Mouse (Mus musculus): ENCODE measurements around the gene Rnf40. TPM values are rescaled to one million over a fixed set of nuclear protein-coding genes. Genes with fewer than 3 reads are reported as not detected.

Rnf40 gene
- total and polyA plus RNA-seq, 2 experiments from 2014 or later = 33.6 to 36.2 TPM

GRCm38 (mm10) chr7:127613501-127613900 lies 24.9 kb downstream of the Rnf40 start:
- DNase-seq (ENCODE audit: low spot score) = no peak
- peaks cover 12% of the 10 kb centered on the region for H3K4me1 ChIP-seq (ENCODE audit: insufficient read depth, low read length)
- H3K9me3 ChIP-seq (ENCODE audit: low read length) = no peaks in the 10 kb centered on the region
- H3K4me2 ChIP-seq (ENCODE audit: low read depth, low read length) = peak overlapping the region; percentile 73
- peaks cover 39% of the 10 kb centered on the region for H3K36me3 ChIP-seq (ENCODE audit: insufficient read depth, low read length)
- H3K27ac ChIP-seq = no peak overlapping the region
- 83% methylated on average over 8 of the region's 8 CpGs for WGBS
- no peak for ATAC-seq
- H3K27me3 ChIP-seq (ENCODE audit: insufficient read depth, low read length) = no peaks in the 10 kb centered on the region
- peak overlapping the region; percentile 97 for H3K9ac ChIP-seq (replicated peaks; ENCODE audit: low read length)
- H3K4me3 ChIP-seq (ENCODE audit: low read length) = no peak overlapping the region
- TF ChIP-seq CTCF (IDR thresholded peaks at IDR 0.05; ENCODE audit: low read depth) = no peak

- no peak for ATAC-seq
- peaks cover 12% of the 10 kb centered on the region for H3K4me1 ChIP-seq (ENCODE audit: insufficient read depth, low read length)
- TF ChIP-seq CTCF (IDR thresholded peaks at IDR 0.05; ENCODE audit: low read depth) = no peak
- 14% methylated on average over 8 of the region's 8 CpGs for WGBS
- H3K9me3 ChIP-seq (ENCODE audit: low read length) = no peaks in the 10 kb centered on the region
- H3K27me3 ChIP-seq (ENCODE audit: insufficient read depth, low read length) = no peaks in the 10 kb centered on the region
- peak overlapping the region; percentile 100 for H3K4me3 ChIP-seq (ENCODE audit: low read length)
- 0 out of 2 replicates have a peak overlapping the region, but pooled peaks have one; percentile 90 for H3K27ac ChIP-seq
- peak overlapping the region; percentile 97 for H3K9ac ChIP-seq (replicated peaks; ENCODE audit: low read length)
- no peak for DNase-seq (ENCODE audit: low spot score)
- H3K4me2 ChIP-seq (ENCODE audit: low read depth, low read length) = peak overlapping the region; percentile 73
- peaks cover 33% of the 10 kb centered on the region for H3K36me3 ChIP-seq (ENCODE audit: insufficient read depth, low read length)
Observed at GRCm38 (mm10) chr7:127614091-127614490, 25.5 kb downstream of the Rnf40 start.

- peak overlapping the region; percentile 90 for H3K27ac ChIP-seq
- H3K4me2 ChIP-seq (ENCODE audit: low read depth, low read length) = peak overlapping the region; percentile 73
- peak overlapping the region; percentile 97 for H3K9ac ChIP-seq (replicated peaks; ENCODE audit: low read length)
- H3K4me3 ChIP-seq (ENCODE audit: low read length) = peak overlapping the region; percentile 100
- peak; percentile 30; the same call in 1 of the 2 replicates for ATAC-seq
- WGBS = 0% methylated on average over 27 of the region's 44 CpGs
- DNase-seq (ENCODE audit: low spot score) = peak; percentile 33
- H3K27me3 ChIP-seq (ENCODE audit: insufficient read depth, low read length) = no peaks in the 10 kb centered on the region
- H3K4me1 ChIP-seq (ENCODE audit: insufficient read depth, low read length) = peaks cover 12% of the 10 kb centered on the region
- no peaks in the 10 kb centered on the region for H3K9me3 ChIP-seq (ENCODE audit: low read length)
- peaks cover 29% of the 10 kb centered on the region for H3K36me3 ChIP-seq (ENCODE audit: insufficient read depth, low read length)
- no peak for TF ChIP-seq CTCF (IDR thresholded peaks at IDR 0.05; ENCODE audit: low read depth)
Observed at GRCm38 (mm10) chr7:127614511-127614890, 25.9 kb downstream of the Rnf40 start.

- Histone ChIP-seq H3K36me3 (ENCODE audit: insufficient read depth, low read length) (peaks cover 22% of the 10 kb centered on the region), H3K27me3 (ENCODE audit: insufficient read depth, low read length) (no peaks in the 10 kb centered on the region), H3K4me1 (ENCODE audit: insufficient read depth, low read length) (peaks cover 12% of the 10 kb centered on the region), H3K9ac (replicated peaks; ENCODE audit: low read length) (peak within 1 kb of the TSS; percentile 97), H3K27ac (peak within 1 kb of the TSS; percentile 90), H3K9me3 (ENCODE audit: low read length) (no peaks in the 10 kb centered on the region), H3K4me2 (ENCODE audit: low read depth, low read length) (peak within 1 kb of the TSS; percentile 73), H3K4me3 (ENCODE audit: low read length) (peak within 1 kb of the TSS; percentile 100)
- under 1% methylated on average over 47 of the region's 50 CpGs for WGBS
- peak; percentile 96 for DNase-seq (ENCODE audit: low spot score)
- no peak for TF ChIP-seq CTCF (IDR thresholded peaks at IDR 0.05; ENCODE audit: low read depth)
- ATAC-seq = peak; percentile 94
Observed at GRCm38 (mm10) chr7:127614891-127615843, 26.6 kb downstream of the Rnf40 start, which contains the start of gene Zfp629. TSS of gene Zfp629 (minus strand) at chr7:127615797.

- Histone ChIP-seq H3K4me2 (ENCODE audit: low read depth, low read length) (peak overlapping the region; percentile 73), H3K4me1 (ENCODE audit: insufficient read depth, low read length) (peaks cover 12% of the 10 kb centered on the region), H3K27ac (0 out of 2 replicates have a peak overlapping the region, but pooled peaks have one; percentile 90), H3K36me3 (ENCODE audit: insufficient read depth, low read length) (peaks cover 11% of the 10 kb centered on the region; the same call in 1 of the 2 replicates), H3K27me3 (ENCODE audit: insufficient read depth, low read length) (no peaks in the 10 kb centered on the region), H3K9ac (replicated peaks; ENCODE audit: low read length) (no peak overlapping the region; the same call in 1 of the 2 replicates), H3K9me3 (ENCODE audit: low read length) (no peaks in the 10 kb centered on the region), H3K4me3 (ENCODE audit: low read length) (peak overlapping the region; percentile 100; the same call in 1 of the 2 replicates)
- TF ChIP-seq CTCF (IDR thresholded peaks at IDR 0.05; ENCODE audit: low read depth) = no peak
- WGBS = 42% methylated on average over 1 of the region's 1 CpGs
- DNase-seq (ENCODE audit: low spot score) (no peak), ATAC-seq (no peak)
Observed at GRCm38 (mm10) chr7:127616336-127616735, 27.8 kb downstream of the Rnf40 start.

- ATAC-seq (no peak), DNase-seq (ENCODE audit: low spot score) (no peak)
- Histone ChIP-seq H3K27me3 (ENCODE audit: insufficient read depth, low read length) (no peaks in the 10 kb centered on the region), H3K9ac (replicated peaks; ENCODE audit: low read length) (no peak overlapping the region; the same call in 1 of the 2 replicates), H3K27ac (no peak overlapping the region), H3K9me3 (ENCODE audit: low read length) (no peaks in the 10 kb centered on the region), H3K4me2 (ENCODE audit: low read depth, low read length) (no peak overlapping the region), H3K36me3 (ENCODE audit: insufficient read depth, low read length) (peaks cover 5% of the 10 kb centered on the region; the same call in 1 of the 2 replicates), H3K4me3 (ENCODE audit: low read length) (no peak overlapping the region), H3K4me1 (ENCODE audit: insufficient read depth, low read length) (peaks cover 12% of the 10 kb centered on the region)
- WGBS = 81% methylated on average over 1 of the region's 1 CpGs
- TF ChIP-seq CTCF (IDR thresholded peaks at IDR 0.05; ENCODE audit: low read depth) = no peak
Observed at GRCm38 (mm10) chr7:127616881-127617280, 28.3 kb downstream of the Rnf40 start.
